Mouse (Mus musculus) lung, postnatal 0 days (tissue): ENCODE data around the gene Cars. TPM values are rescaled to one million over a fixed set of nuclear protein-coding genes. Genes with fewer than 3 reads are reported as not detected.
"Not testable (repeated sequence)": the region's sequence is repeated elsewhere in the genome, so short reads cannot be mapped to it uniquely, and the experiment has no call there.

Experiments used
- ATAC-seq: fragments of 200-750 bp; cut with Nextera tagmentation; 2 replicates; pipeline ENCODE4 v1.8.0; 2017; ENCODE audit warnings: moderate library complexity
- DNase-seq: peaks from one replicate; pipeline ENCODE4 v3.0.0-alpha.2; 2016; ENCODE audit warnings: low spot score
- H3K27ac ChIP-seq: fragments of 300-500 bp; sonication (generic); 2 replicates; pipeline ENCODE4 v1.5.1; 2014; ENCODE audit warnings: antibody characterized with exemption, mild to moderate bottlenecking, low read length, mixed read lengths
- H3K27me3 ChIP-seq: fragments of 300-500 bp; sonication (generic); replicated peaks from 2 replicates; pipeline ENCODE4 v1.6.1; 2014; ENCODE audit warnings: low read length, mixed read lengths; ENCODE audit not compliant: insufficient read depth
- H3K36me3 ChIP-seq: fragments of 300-500 bp; sonication (generic); 2 replicates; pipeline ENCODE4 v1.6.1; 2014; ENCODE audit warnings: low read length, mixed read lengths; ENCODE audit not compliant: insufficient read depth
- H3K4me1 ChIP-seq: fragments of 300-500 bp; sonication (generic); 2 replicates; pipeline ENCODE4 v1.6.1; 2014; ENCODE audit warnings: antibody characterized with exemption, low read depth, low read length, mixed read lengths; ENCODE audit not compliant: insufficient read depth
- H3K4me2 ChIP-seq: fragments of 300-500 bp; sonication (generic); replicated peaks from 2 replicates; pipeline ENCODE4 v1.6.1; 2014; ENCODE audit warnings: low read depth, mild to moderate bottlenecking, low read length, moderate library complexity, mixed read lengths
- H3K4me3 ChIP-seq: fragments of 300-500 bp; sonication (generic); 2 replicates; pipeline ENCODE4 v1.5.1; 2014; ENCODE audit warnings: low read depth, low read length
- H3K9ac ChIP-seq: fragments of 300-500 bp; sonication (generic); replicated peaks from 2 replicates; pipeline ENCODE4 v1.6.1; 2014; ENCODE audit warnings: low read depth, mild to moderate bottlenecking
- H3K9me3 ChIP-seq: fragments of 300-500 bp; sonication (generic); 2 replicates; pipeline ENCODE4 v1.6.1; 2016; ENCODE audit warnings: low read length, mixed read lengths
- CTCF ChIP-seq: IDR thresholded peaks from 2 replicates; pipeline ENCODE4 v1.5.1; 2016; ENCODE audit warnings: antibody characterized with exemption, mild to moderate bottlenecking
- EP300 ChIP-seq: IDR thresholded peaks from 2 replicates; pipeline ENCODE4 v1.6.1; 2016; ENCODE audit warnings: antibody characterized with exemption, mild to moderate bottlenecking, control low read depth
- WGBS: fragments of 180-500 bp; shearing (Covaris S2); extraction: QIAGEN DNeasy Blood & Tissue Kit; methylation state at CpG from one replicate; pipeline ENCODE4 v1.1.7; 2014; 5-methylcytosine and 5-hydroxymethylcytosine counted together
- polyA plus RNA-seq: library from polyadenylated mRNA; unstranded; fragments of >200 nt; fragmentation: Nextera tagmentation; extraction: Ambion mirVana; gene quantifications from 2 replicates; pipeline ENCODE4 v1.2.1, GENCODE M21; 2015

Gene Cars
- polyA plus RNA-seq, 1 experiment from 2014 or later: 24.4 TPM

DNA sequence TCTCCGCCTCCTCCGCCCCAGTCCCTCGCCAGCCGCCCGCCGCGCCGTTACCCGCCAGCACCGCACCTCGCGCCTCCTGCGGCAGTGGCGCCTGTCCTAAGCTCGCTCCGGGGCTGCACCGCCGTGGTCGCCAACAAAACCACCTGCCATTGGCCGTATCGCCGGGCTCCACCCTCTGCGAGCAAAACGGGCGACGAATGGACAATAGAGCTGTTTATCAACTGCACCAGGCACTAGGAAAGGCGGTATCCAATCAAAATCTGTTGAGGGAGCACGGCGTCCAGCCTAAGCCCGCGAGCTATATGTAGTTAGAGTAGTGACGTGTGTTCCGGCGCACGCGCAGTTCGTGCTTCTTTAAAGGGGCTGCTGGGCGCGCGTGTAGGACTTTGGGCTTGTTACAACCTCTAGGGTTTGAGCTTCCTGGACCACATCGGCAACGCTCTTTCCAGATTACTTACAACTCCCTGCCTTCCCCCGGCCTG, 50.9 kb downstream of the Cars start, which contains the start of gene Nap1l4:
TSS of gene Nap1l4 (minus strand) at position 131 of the 482 bp plus-strand sequence.
- DNase-seq: peak; percentile 100
- H3K4me1 ChIP-seq: peaks cover 12% of the 10 kb centered on the region; the same call in 1 of the 2 replicates
- WGBS: under 1% methylated on average over 42 of the region's 43 CpGs
- peak; percentile 99 for ATAC-seq
- no peak for TF ChIP-seq EP300
- 0 out of 2 replicates have a peak, but pooled peaks have one; percentile 3 for TF ChIP-seq CTCF
- H3K27ac ChIP-seq: peak within 1 kb of the TSS; percentile 93
- peak within 1 kb of the TSS; percentile 90 for H3K4me3 ChIP-seq
- H3K9me3 ChIP-seq: no peaks in the 10 kb centered on the region
- H3K36me3 ChIP-seq: no peaks in the 10 kb centered on the region
- no peaks in the 10 kb centered on the region for H3K27me3 ChIP-seq
- peak within 1 kb of the TSS; percentile 79 for H3K9ac ChIP-seq
- H3K4me2 ChIP-seq: peak within 1 kb of the TSS; percentile 82

- DNase-seq: peak; percentile 82
Measured at GRCm38 (mm10) chr7:143548231-143548961, 51.5 kb downstream of the Cars start.

GRCm38 (mm10) chr7:143546554-143546953, 53.3 kb downstream of the Cars start:
- ATAC-seq: no peak
- H3K4me2 ChIP-seq: no peak overlapping the region
- H3K27ac ChIP-seq: no peak overlapping the region
- H3K27me3 ChIP-seq: no peaks in the 10 kb centered on the region
- peaks cover 12% of the 10 kb centered on the region; the same call in 1 of the 2 replicates for H3K4me1 ChIP-seq
- no peak overlapping the region for H3K9ac ChIP-seq
- H3K4me3 ChIP-seq: no peak overlapping the region
- H3K9me3 ChIP-seq: no peaks in the 10 kb centered on the region
- TF ChIP-seq CTCF (no peak), EP300 (no peak)
- no peaks in the 10 kb centered on the region for H3K36me3 ChIP-seq
- WGBS: 26% methylated on average over 2 of the region's 2 CpGs
- DNase-seq: no peak

More at GRCm38 (mm10) chr7:143548231-143548961, 51.5 kb downstream of the Cars start:
- Histone ChIP-seq H3K9ac (peak overlapping the region; percentile 79), H3K9me3 (no peaks in the 10 kb centered on the region), H3K27ac (peak overlapping the region; percentile 93), H3K4me1 (peaks cover 12% of the 10 kb centered on the region; the same call in 1 of the 2 replicates), H3K36me3 (no peaks in the 10 kb centered on the region), H3K4me3 (peak overlapping the region; percentile 90), H3K4me2 (peak overlapping the region; percentile 82), H3K27me3 (no peaks in the 10 kb centered on the region)
- ATAC-seq: peak; percentile 83
- TF ChIP-seq CTCF (no peak), EP300 (no peak)
- under 1% methylated on average over 40 of the region's 63 CpGs for WGBS

- Histone ChIP-seq H3K4me2 (no peak overlapping the region), H3K4me3 (no peak overlapping the region), H3K4me1 (peaks cover 9% of the 10 kb centered on the region; the same call in 1 of the 2 replicates), H3K27me3 (no peaks in the 10 kb centered on the region), H3K9ac (no peak overlapping the region), H3K36me3 (no peaks in the 10 kb centered on the region), H3K9me3 (no peaks in the 10 kb centered on the region), H3K27ac (no peak overlapping the region)
- TF ChIP-seq EP300: no peak
- TF ChIP-seq CTCF: peak; percentile 69
- 95% methylated on average over 2 of the region's 2 CpGs for WGBS
- ATAC-seq: no peak
- DNase-seq: peak; percentile 19
Measured at GRCm38 (mm10) chr7:143544368-143544767, 55.5 kb downstream of the Cars start.

GRCm38 (mm10) chr7:143538671-143539070, 61.2 kb downstream of the Cars start:
- Histone ChIP-seq H3K36me3 (peaks cover 29% of the 10 kb centered on the region), H3K9ac (no peak overlapping the region), H3K9me3 (no peaks in the 10 kb centered on the region), H3K4me2 (no peak overlapping the region), H3K27ac (no peak overlapping the region), H3K4me3 (no peak overlapping the region), H3K27me3 (no peaks in the 10 kb centered on the region), H3K4me1 (no peaks in the 10 kb centered on the region)
- WGBS: 61% methylated on average over 1 of the region's 1 CpGs
- no peak for TF ChIP-seq EP300
- TF ChIP-seq CTCF: no peak
- ATAC-seq: no peak
- DNase-seq: no peak

GRCm38 (mm10) chr7:143538229-143538628, 61.7 kb downstream of the Cars start:
- 80% methylated on average over 6 of the region's 6 CpGs for WGBS
- not testable (repeated sequence) for H3K4me2 ChIP-seq, ATAC-seq, H3K27me3 ChIP-seq, H3K4me3 ChIP-seq, H3K4me1 ChIP-seq, DNase-seq, H3K27ac ChIP-seq, H3K9ac ChIP-seq, H3K9me3 ChIP-seq
- H3K36me3 ChIP-seq: peaks cover 29% of the 10 kb centered on the region
